Mouse (Mus musculus): ENCODE measurements around the gene Ryr2. TPM values are rescaled to one million over a fixed set of nuclear protein-coding genes. Genes with fewer than 3 reads are reported as not detected.

Gene Ryr2
- total and polyA plus RNA-seq, 3 experiments = 0.60 TPM; not detected in 2

- TF ChIP-seq GATA1 (IDR thresholded peaks at IDR 0.05; ENCODE audit: borderline replicate concordance, low read length) (no peak), CTCF (IDR thresholded peaks at IDR 0.05; ENCODE audit: low read depth, low read length) (no peak), TAL1 (conservative IDR thresholded peaks at IDR 0.05; ENCODE audit: low read depth, low read length) (no peak), POLR2AphosphoS5 (IDR thresholded peaks at IDR 0.05; ENCODE audit: insufficient replicate concordance, low read depth, low read length) (no peak), GATA2 (IDR thresholded peaks at IDR 0.05; ENCODE audit: borderline replicate concordance, low read depth, low read length) (no peak)
- Histone ChIP-seq H3K27me3 (ENCODE audit: insufficient read depth, low read length) (peaks cover 2% of the 10 kb centered on the region; the same call in 1 of the 2 replicates), H3K36me3 (replicated peaks) (no peaks in the 10 kb centered on the region), H3K4me3 (ENCODE audit: low read depth, low read length) (no peak overlapping the region), H3K4me1 (ENCODE audit: insufficient read depth, low read depth, low read length) (no peaks in the 10 kb centered on the region), H3K9me3 (replicated peaks) (no peaks in the 10 kb centered on the region)
- DNase-seq (ENCODE audit: low spot score) (no peak), ATAC-seq (ENCODE audit: extremely low read depth, insufficient number of reproducible peaks, low FRiP score, poor library complexity, severe bottlenecking) (no peak)
These were observed 52.8 kb downstream of the Ryr2 start for GRCm38 (mm10) chr13:12053910-12054309.

- no peaks in the 10 kb centered on the region for H3K27me3 ChIP-seq (ENCODE audit: insufficient read depth, low read length)
- no peaks in the 10 kb centered on the region for H3K9me3 ChIP-seq (replicated peaks)
- DNase-seq (ENCODE audit: low spot score) = no peak
- no peak for TF ChIP-seq CTCF (IDR thresholded peaks at IDR 0.05; ENCODE audit: low read depth, low read length)
- TF ChIP-seq TAL1 (conservative IDR thresholded peaks at IDR 0.05; ENCODE audit: low read depth, low read length) = no peak
- TF ChIP-seq GATA2 (IDR thresholded peaks at IDR 0.05; ENCODE audit: borderline replicate concordance, low read depth, low read length) = no peak
- no peak for TF ChIP-seq POLR2AphosphoS5 (IDR thresholded peaks at IDR 0.05; ENCODE audit: insufficient replicate concordance, low read depth, low read length)
- TF ChIP-seq GATA1 (IDR thresholded peaks at IDR 0.05; ENCODE audit: borderline replicate concordance, low read length) = no peak
- no peak for ATAC-seq (ENCODE audit: extremely low read depth, insufficient number of reproducible peaks, low FRiP score, poor library complexity, severe bottlenecking)
- no peaks in the 10 kb centered on the region for H3K4me1 ChIP-seq (ENCODE audit: insufficient read depth, low read depth, low read length)
- no peak overlapping the region for H3K4me3 ChIP-seq (ENCODE audit: low read depth, low read length)
- no peaks in the 10 kb centered on the region for H3K36me3 ChIP-seq (replicated peaks)
These were observed 55.9 kb downstream of the Ryr2 start for GRCm38 (mm10) chr13:12050809-12051208.

- H3K4me3 ChIP-seq (ENCODE audit: low read depth, low read length) = no peak overlapping the region
- 0 out of 2 replicates have a peak, but pooled peaks cover 6% of the 10 kb centered on the region for H3K27me3 ChIP-seq (ENCODE audit: insufficient read depth, low read length)
- no peak for ATAC-seq (ENCODE audit: extremely low read depth, insufficient number of reproducible peaks, low FRiP score, poor library complexity, severe bottlenecking)
- H3K4me1 ChIP-seq (ENCODE audit: insufficient read depth, low read depth, low read length) = no peaks in the 10 kb centered on the region
- TF ChIP-seq GATA1 (IDR thresholded peaks at IDR 0.05; ENCODE audit: borderline replicate concordance, low read length) (no peak), CTCF (IDR thresholded peaks at IDR 0.05; ENCODE audit: low read depth, low read length) (no peak), POLR2AphosphoS5 (IDR thresholded peaks at IDR 0.05; ENCODE audit: insufficient replicate concordance, low read depth, low read length) (no peak), TAL1 (conservative IDR thresholded peaks at IDR 0.05; ENCODE audit: low read depth, low read length) (no peak), GATA2 (IDR thresholded peaks at IDR 0.05; ENCODE audit: borderline replicate concordance, low read depth, low read length) (no peak)
- H3K36me3 ChIP-seq (replicated peaks) = no peaks in the 10 kb centered on the region
- H3K9me3 ChIP-seq (replicated peaks) = no peaks in the 10 kb centered on the region
- no peak for DNase-seq (ENCODE audit: low spot score)
These were observed 59.7 kb downstream of the Ryr2 start for GRCm38 (mm10) chr13:12047059-12047458.

- Histone ChIP-seq H3K36me3 (replicated peaks) (no peaks in the 10 kb centered on the region), H3K4me3 (ENCODE audit: low read depth, low read length) (no peak overlapping the region), H3K9me3 (replicated peaks) (no peaks in the 10 kb centered on the region), H3K27me3 (ENCODE audit: insufficient read depth, low read length) (0 out of 2 replicates have a peak, but pooled peaks cover 6% of the 10 kb centered on the region), H3K4me1 (ENCODE audit: insufficient read depth, low read depth, low read length) (no peaks in the 10 kb centered on the region)
- no peak for DNase-seq (ENCODE audit: low spot score)
- TF ChIP-seq POLR2AphosphoS5 (IDR thresholded peaks at IDR 0.05; ENCODE audit: insufficient replicate concordance, low read depth, low read length) (no peak), GATA1 (IDR thresholded peaks at IDR 0.05; ENCODE audit: borderline replicate concordance, low read length) (no peak), TAL1 (conservative IDR thresholded peaks at IDR 0.05; ENCODE audit: low read depth, low read length) (no peak), GATA2 (IDR thresholded peaks at IDR 0.05; ENCODE audit: borderline replicate concordance, low read depth, low read length) (no peak), CTCF (IDR thresholded peaks at IDR 0.05; ENCODE audit: low read depth, low read length) (no peak)
- no peak for ATAC-seq (ENCODE audit: extremely low read depth, insufficient number of reproducible peaks, low FRiP score, poor library complexity, severe bottlenecking)
These were observed 62.0 kb downstream of the Ryr2 start for GRCm38 (mm10) chr13:12044751-12045150.

- DNase-seq (ENCODE audit: low spot score) (no peak), ATAC-seq (ENCODE audit: extremely low read depth, insufficient number of reproducible peaks, low FRiP score, poor library complexity, severe bottlenecking) (no peak)
- Histone ChIP-seq H3K36me3 (replicated peaks) (no peaks in the 10 kb centered on the region), H3K27me3 (ENCODE audit: insufficient read depth, low read length) (0 out of 2 replicates have a peak, but pooled peaks cover 6% of the 10 kb centered on the region), H3K4me3 (ENCODE audit: low read depth, low read length) (no peak overlapping the region), H3K4me1 (ENCODE audit: insufficient read depth, low read depth, low read length) (no peaks in the 10 kb centered on the region), H3K9me3 (replicated peaks) (no peaks in the 10 kb centered on the region)
- no peak for TF ChIP-seq GATA2 (IDR thresholded peaks at IDR 0.05; ENCODE audit: borderline replicate concordance, low read depth, low read length)
- TF ChIP-seq GATA1 (IDR thresholded peaks at IDR 0.05; ENCODE audit: borderline replicate concordance, low read length) = no peak
- TF ChIP-seq TAL1 (conservative IDR thresholded peaks at IDR 0.05; ENCODE audit: low read depth, low read length) = no peak
- TF ChIP-seq CTCF (IDR thresholded peaks at IDR 0.05; ENCODE audit: low read depth, low read length) = no peak
- TF ChIP-seq POLR2AphosphoS5 (IDR thresholded peaks at IDR 0.05; ENCODE audit: insufficient replicate concordance, low read depth, low read length) = no peak
These were observed 63.8 kb downstream of the Ryr2 start for GRCm38 (mm10) chr13:12042891-12043491.

- no peak for TF ChIP-seq TAL1 (conservative IDR thresholded peaks at IDR 0.05; ENCODE audit: low read depth, low read length)
- no peak for TF ChIP-seq GATA1 (IDR thresholded peaks at IDR 0.05; ENCODE audit: borderline replicate concordance, low read length)
- no peak for TF ChIP-seq GATA2 (IDR thresholded peaks at IDR 0.05; ENCODE audit: borderline replicate concordance, low read depth, low read length)
- no peak for TF ChIP-seq POLR2AphosphoS5 (IDR thresholded peaks at IDR 0.05; ENCODE audit: insufficient replicate concordance, low read depth, low read length)
- no peak for TF ChIP-seq CTCF (IDR thresholded peaks at IDR 0.05; ENCODE audit: low read depth, low read length)
- Histone ChIP-seq H3K36me3 (replicated peaks) (no peaks in the 10 kb centered on the region), H3K4me3 (ENCODE audit: low read depth, low read length) (no peak overlapping the region), H3K4me1 (ENCODE audit: insufficient read depth, low read depth, low read length) (no peaks in the 10 kb centered on the region), H3K27me3 (ENCODE audit: insufficient read depth, low read length) (0 out of 2 replicates have a peak, but pooled peaks cover 6% of the 10 kb centered on the region), H3K9me3 (replicated peaks) (no peaks in the 10 kb centered on the region)
- no peak for DNase-seq (ENCODE audit: low spot score)
- ATAC-seq (ENCODE audit: extremely low read depth, insufficient number of reproducible peaks, low FRiP score, poor library complexity, severe bottlenecking) = no peak
These were observed 66.8 kb downstream of the Ryr2 start for GRCm38 (mm10) chr13:12039967-12040366.

Measured in G1E (cell line).